Mouse (Mus musculus) common myeloid progenitor, adult 5-6 weeks (primary cell): Measurements from ENCODE around the gene Ppp2r3d. TPM values are rescaled to one million over a fixed set of nuclear protein-coding genes. Genes with fewer than 3 reads are reported as not detected.

ENCODE experiments used
- ATAC-seq: replicated peaks from 2 replicates; pipeline ENCODE4 v1.8.0; 2016; ENCODE audit warnings: low read depth, mild to moderate bottlenecking, moderate TSS enrichment, inconsistent platforms; ENCODE audit not compliant: poor library complexity, severe bottlenecking
- total RNA-seq: library from RNA; stranded (forward); fragments of 200-1000, 187-1606 nt; gene quantifications from 2 replicates; pipeline ENCODE4 v1.2.3, GENCODE M21; 2017

The Ppp2r3d gene
- total RNA-seq, 1 experiment from 2014 or later = 23.5 TPM

- ATAC-seq = peak; percentile 0
These were observed 54.3 kb downstream of the Ppp2r3d start for GRCm38 (mm10) chr9:124422427-124422826.

- no peak for ATAC-seq
These were observed 63.8 kb downstream of the Ppp2r3d start for GRCm38 (mm10) chr9:124412921-124413320.

- ATAC-seq = no peak
These were observed 65.1 kb downstream of the Ppp2r3d start for GRCm38 (mm10) chr9:124411553-124411952.

- no peak for ATAC-seq
These were observed 68.1 kb downstream of the Ppp2r3d start for GRCm38 (mm10) chr9:124408564-124408963.

Other genes with a start within 250 kb of the Ppp2r3d start
- gene 2010315B03Rik, start 164.2 kb downstream of the Ppp2r3d start, total RNA-seq = 15.8 and 24.8 TPM in 2 replicates
- not detected in 2 replicates for gene Gm21836, start 16.9 kb upstream of the Ppp2r3d start, total RNA-seq